Mouse (Mus musculus) CD4-positive, CD25-positive, alpha-beta regulatory T cell, adult 2 months (primary cell): ENCODE measurements around the gene Clba1.

ENCODE experiments used
- DNase-seq: peaks from one replicate; pipeline ENCODE4 v3.0.0-alpha.2; 2012; ENCODE audit warnings: low read depth, low spot score

The Clba1 gene

GRCm38 (mm10) chr12:112794998-112795397, 13.7 kb upstream of the Clba1 start:
- DNase-seq, result no peak

- DNase-seq, result no peak
These were observed 13.2 kb upstream of the Clba1 start for GRCm38 (mm10) chr12:112795466-112796104.

- no peak for DNase-seq
These were observed 11.9 kb upstream of the Clba1 start for GRCm38 (mm10) chr12:112796551-112797510.

- no peak for DNase-seq
These were observed 10.9 kb upstream of the Clba1 start for GRCm38 (mm10) chr12:112797672-112798331.

GRCm38 (mm10) chr12:112798332-112798681, 10.4 kb upstream of the Clba1 start:
- no peak for DNase-seq

- DNase-seq, result no peak
These were observed 10.0 kb upstream of the Clba1 start for GRCm38 (mm10) chr12:112798716-112799115.

- DNase-seq, result no peak
These were observed 9.3 kb upstream of the Clba1 start for GRCm38 (mm10) chr12:112799237-112799970.

GRCm38 (mm10) chr12:112800476-112800875, 8.3 kb upstream of the Clba1 start:
- DNase-seq, result peak; percentile 87

GRCm38 (mm10) chr12:112801864-112802846, 6.6 kb upstream of the Clba1 start, which contains the start of gene Ahnak2:
Gene Ahnak2 (minus strand): TSS chr12:112802657.
- DNase-seq, result peak; percentile 25

- no peak for DNase-seq
These were observed 5.8 kb upstream of the Clba1 start for GRCm38 (mm10) chr12:112802917-112803316.

- DNase-seq, result no peak
These were observed 4.7 kb upstream of the Clba1 start for GRCm38 (mm10) chr12:112804046-112804445.

- no peak for DNase-seq
These were observed 2.7 kb upstream of the Clba1 start for GRCm38 (mm10) chr12:112806044-112806443.

- DNase-seq, result no peak
These were observed 941 bp upstream of the Clba1 start for GRCm38 (mm10) chr12:112807796-112808195.

- DNase-seq, result no peak
These were observed 538 bp upstream of the Clba1 start for GRCm38 (mm10) chr12:112808212-112808586.

- no peak for DNase-seq
These were observed 904 bp downstream of the Clba1 start for GRCm38 (mm10) chr12:112809641-112810040.

GRCm38 (mm10) chr12:112810092-112810885, 1.6 kb downstream of the Clba1 start:
- no peak for DNase-seq

GRCm38 (mm10) chr12:112813370-112813769, 4.6 kb downstream of the Clba1 start:
- DNase-seq, result no peak

GRCm38 (mm10) chr12:112814682-112815470, 6.1 kb downstream of the Clba1 start:
- DNase-seq, result no peak

- DNase-seq, result peak; percentile 78
These were observed 7.6 kb downstream of the Clba1 start for GRCm38 (mm10) chr12:112816294-112816693.
